Mouse (Mus musculus) splenic B cell, adult 2 months (primary cell): ENCODE measurements at regions not wholly inside any gene's neighbourhood (a gene's known extent, or its start where the extent isn't known, plus 50 kb on each side); places are given as distances from the start of the nearest gene placed in this dataset.
"Not testable (repeated sequence)": the region's sequence is repeated elsewhere in the genome, so short reads cannot be mapped to it uniquely, and the experiment has no call there.

Source experiments
- DNase-seq: peaks from one replicate; pipeline ENCODE4 v3.0.0-alpha.2; 2011; ENCODE audit warnings: low read depth, low spot score
- H3K27me3 ChIP-seq: 2 replicates; pipeline ENCODE4 v1.6.1; 2012; ENCODE audit warnings: mild to moderate bottlenecking, low read length, moderate library complexity, mixed read lengths; ENCODE audit not compliant: control insufficient read depth, poor library complexity, insufficient read depth, severe bottlenecking
- H3K36me3 ChIP-seq: 2 replicates; pipeline ENCODE4 v1.6.1; 2012; ENCODE audit warnings: mild to moderate bottlenecking, low read length, moderate library complexity, mixed read lengths; ENCODE audit not compliant: control insufficient read depth, poor library complexity, insufficient read depth, severe bottlenecking

GRCm38 (mm10) chr14:44926368-44927203, 61.4 kb upstream of the Ptger2 start:
- not testable (repeated sequence) for H3K27me3 ChIP-seq, H3K36me3 ChIP-seq, DNase-seq

DNA sequence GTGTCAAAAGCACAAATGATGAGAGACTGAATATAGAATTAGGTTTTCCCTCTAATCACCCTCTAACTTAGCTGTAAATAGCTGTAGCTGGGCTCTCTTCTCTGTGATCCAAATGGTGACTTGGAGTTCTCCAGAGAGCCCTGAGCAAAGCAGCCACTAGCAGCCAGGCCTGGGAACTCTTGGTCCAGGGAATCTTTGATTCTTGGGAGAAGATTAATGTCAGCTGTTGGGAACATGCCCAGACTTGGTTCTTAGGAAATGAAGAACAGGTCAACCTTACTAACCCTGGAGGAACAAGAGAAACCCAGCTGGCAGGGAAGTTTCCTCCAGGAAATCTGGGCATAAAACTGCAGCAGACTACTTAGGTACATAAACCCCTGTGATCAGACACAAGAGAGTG, 62.6 kb upstream of the Ptgdr start:
- DNase-seq, H3K27me3 ChIP-seq, H3K36me3 ChIP-seq: not testable (repeated sequence)

DNA sequence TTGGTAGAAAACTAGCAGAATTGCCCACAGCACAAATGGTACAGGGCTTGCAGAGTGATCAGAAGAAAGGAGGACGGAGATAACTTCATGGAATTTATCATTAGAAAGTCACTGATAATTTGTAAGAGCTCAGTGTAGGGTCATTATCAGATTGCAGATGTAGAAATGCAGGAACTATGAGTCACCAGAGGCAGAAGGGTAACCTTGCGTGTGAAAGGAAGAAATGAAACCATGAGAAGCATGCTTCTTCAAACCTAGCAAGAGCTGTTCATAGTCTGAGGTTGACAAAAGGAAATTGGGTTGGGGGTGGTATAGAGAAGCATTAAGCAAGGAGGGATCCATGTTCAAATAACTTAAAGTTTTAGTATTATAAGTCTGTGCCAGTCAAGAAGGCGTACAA, 60.2 kb upstream of the Ptgdr start:
- no peaks in the 10 kb centered on the region for H3K36me3 ChIP-seq
- DNase-seq, result peak; percentile 2
- no peaks in the 10 kb centered on the region for H3K27me3 ChIP-seq

DNA sequence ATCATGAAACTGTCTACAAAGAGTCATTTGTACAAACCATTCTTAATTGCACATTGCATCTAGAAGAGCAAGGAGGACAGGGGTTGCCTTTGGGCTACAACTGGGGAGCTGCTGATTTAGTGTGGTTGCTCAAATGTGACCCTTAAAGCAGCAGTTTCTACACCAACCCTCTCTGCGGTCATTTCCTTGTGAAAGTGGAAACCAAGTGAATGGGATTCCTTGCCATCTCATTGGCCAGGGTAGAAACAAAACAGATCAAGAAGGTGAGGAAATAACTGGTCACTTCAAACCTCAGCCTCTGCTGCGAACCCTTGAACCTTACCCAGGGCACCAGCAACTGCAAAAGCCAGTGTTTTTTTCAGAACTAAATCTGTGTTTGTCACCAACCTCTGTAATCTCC, 56.5 kb upstream of the Ptgdr start:
- no peaks in the 10 kb centered on the region for H3K27me3 ChIP-seq
- no peaks in the 10 kb centered on the region for H3K36me3 ChIP-seq
- no peak for DNase-seq

DNA sequence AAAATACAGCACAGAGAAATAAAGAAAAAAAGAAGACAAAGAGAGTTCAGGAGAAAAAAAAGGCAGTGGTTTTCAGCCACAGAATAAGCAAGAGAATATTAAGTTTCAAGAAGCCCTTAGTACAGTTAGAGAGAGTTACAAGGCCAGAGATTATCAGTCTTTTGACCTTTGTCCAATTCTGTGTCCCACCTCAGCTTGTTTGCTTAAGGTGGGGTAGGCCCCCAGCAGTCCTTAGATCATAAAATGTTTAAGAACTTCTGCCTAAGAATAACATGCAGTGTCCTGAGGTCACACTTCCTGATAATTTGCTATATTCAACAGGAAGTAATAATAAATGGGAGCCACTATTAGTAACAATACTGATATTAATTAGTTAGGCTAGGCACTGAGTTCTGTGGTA, 53.6 kb upstream of the Ptgdr start:
- H3K36me3 ChIP-seq, result no peaks in the 10 kb centered on the region
- H3K27me3 ChIP-seq, result no peaks in the 10 kb centered on the region
- DNase-seq, result no peak
